Mouse (Mus musculus) G1E (cell line): ENCODE data around the gene Psmc3ip.

Experiments used
- CTCF ChIP-seq: IDR thresholded peaks from 2 replicates; pipeline ENCODE4 v1.5.1; 2012; ENCODE audit warnings: low read depth, low read length, inconsistent platforms, mixed read lengths
- GATA1 ChIP-seq: IDR thresholded peaks from 2 replicates; pipeline ENCODE4 v1.6.1; 2012; ENCODE audit warnings: borderline replicate concordance, low read length, inconsistent platforms, mixed read lengths
- TAL1 ChIP-seq: conservative IDR thresholded peaks from 2 replicates; pipeline ENCODE4 v1.6.1; 2012; ENCODE audit warnings: low read depth, low read length, inconsistent platforms, mixed read lengths

GRCm38 (mm10) chr11:101112186-101112585 is 16.9 kb upstream of the Psmc3ip start:
- TF ChIP-seq CTCF (no peak), TAL1 (no peak), GATA1 (no peak)
